Mouse (Mus musculus) kidney, postnatal 4 days (tissue): Measurements from ENCODE around the gene Crygc.
A peak's percentile ranks its signal among the peaks of the same experiment; 100 is the strongest.
"Not testable (repeated sequence)": the region's sequence is repeated elsewhere in the genome, so short reads cannot be mapped to it uniquely, and the experiment has no call there.

Source experiments
- DNase-seq, 2 experiments: peaks; one replicate each; pipeline ENCODE4 v3.0.0; 2021; ENCODE audit warnings: mixed read lengths in 2 of 2

Crygc gene

GRCm38 (mm10) chr1:65052140-65052539 is 21.3 kb downstream of the Crygc start:
- DNase-seq = no peak

- DNase-seq = no peak
Observed at GRCm38 (mm10) chr1:65051696-65052095, 21.8 kb downstream of the Crygc start.

GRCm38 (mm10) chr1:65050952-65051351 is 22.5 kb downstream of the Crygc start, which contains the start of gene Cryge:
Cryge (minus strand) TSS chr1:65051149.
- DNase-seq = not testable (repeated sequence)

GRCm38 (mm10) chr1:65048781-65049180 is 24.7 kb downstream of the Crygc start:
- peak; percentile 59 to 68 for DNase-seq

GRCm38 (mm10) chr1:65046401-65047109 is 26.9 kb downstream of the Crygc start:
- peak in 1 of 2 experiments; percentile 26 for DNase-seq

- DNase-seq = no peak
Observed at GRCm38 (mm10) chr1:65043433-65043832, 30.1 kb downstream of the Crygc start.

- no peak for DNase-seq
Observed at GRCm38 (mm10) chr1:65041837-65042236, 31.7 kb downstream of the Crygc start.

GRCm38 (mm10) chr1:65040806-65041205 is 32.7 kb downstream of the Crygc start:
- peak in 1 of 2 experiments; percentile 11 for DNase-seq

- no peak for DNase-seq
Observed at GRCm38 (mm10) chr1:65039679-65040078, 33.8 kb downstream of the Crygc start.

- DNase-seq = no peak
Observed at GRCm38 (mm10) chr1:65037542-65037941, 35.9 kb downstream of the Crygc start.

- no peak for DNase-seq
Observed at GRCm38 (mm10) chr1:65035513-65035912, 38.0 kb downstream of the Crygc start.

- DNase-seq = no peak
Observed at GRCm38 (mm10) chr1:65032641-65033040, 40.8 kb downstream of the Crygc start, which contains the start of gene Akr1cl. Akr1cl (minus strand) TSS chr1:65032759.

GRCm38 (mm10) chr1:65028206-65028605 is 45.3 kb downstream of the Crygc start:
- DNase-seq = no peak
